Mouse (Mus musculus) embryonic stem cell, embryonic (primary cell): ENCODE results near the gene Tmem190.

Source experiments
- CTCF ChIA-PET, 4 experiments: fragments of 300-600 bp in 2 of 4; fragments of 350-600 bp in 2 of 4; sonication (Branson Sonifier 250); formaldehyde crosslinking; loops; one replicate each; lab custom pipeline; 2022; ENCODE audit warnings: inconsistent platforms in 2 of 4; lab: Charles Lee
- POLR2A ChIA-PET, 4 experiments: fragments of 300-600 bp in 2 of 4; fragments of 350-600 bp in 2 of 4; sonication (Branson Sonifier 250); formaldehyde crosslinking; loops; one replicate each; lab custom pipeline; 2022; ENCODE audit warnings: antibody characterized with exemption in 4 of 4, inconsistent platforms in 1 of 4; lab: Charles Lee

The Tmem190 gene

GRCm38 (mm10) chr7:4789436-4789935, 6.7 kb downstream of the Tmem190 start, which contains the start of gene Tmem238:
TSS of gene Tmem238 (minus strand) at chr7:4789656.
- POLR2A ChIA-PET = interaction anchor here (0.6 to 25.1 kb wide), 98 partner anchors 8 to 1499 kb away, joined by 3 to 989 read pairs (median 5); partner anchors contain the start of genes Cox6b2 (in 4 of the 4), Hspbp1 (in 3 of the 4), Isoc2a (in 3 of the 4) and Kmt5c (in 3 of the 4)
- CTCF ChIA-PET = interaction anchor here (0.7 to 1.6 kb wide), 7 partner anchors 12 to 244 kb away, joined by 3 to 6 read pairs (median 3); partner anchors contain the start of gene Syt5 (in 1 of the 4)

GRCm38 (mm10) chr7:4792278-4793212, 9.8 kb downstream of the Tmem190 start, which contains the start of gene Rpl28:
TSS of gene Rpl28 (plus strand) at chr7:4792874.
- POLR2A ChIA-PET = interaction anchor here (0.5 to 25.1 kb wide), 265 partner anchors 9 to 1570 kb away, joined by 3 to 989 read pairs (median 5); partner anchors contain the start of genes Cox6b2 (in 4 of the 4), Fam71e2 (in 4 of the 4), Tmem190 (in 4 of the 4) and Ube2s (in 4 of the 4)
- CTCF ChIA-PET = interaction anchor here (0.5 to 1.3 kb wide), 21 partner anchors 14 to 1531 kb away, joined by 3 to 8 read pairs (median 3); partner anchors contain the start of genes Cnot3 (in 1 of the 4), Cox6b2 (in 1 of the 4) and Kmt5c (in 1 of the 4)

- ChIA-PET CTCF (interaction anchor here in 3 of 4 experiments (0.5 to 1.3 kb wide), 17 partner anchors 13 to 1532 kb away, joined by 3 to 8 read pairs (median 3); partner anchors contain the start of genes Cnot3 (in 1 of the 3), Cox6b2 (in 1 of the 3) and Kmt5c (in 1 of the 3)), POLR2A (interaction anchor here (0.5 to 25.1 kb wide), 238 partner anchors 10 to 1569 kb away, joined by 3 to 989 read pairs (median 5); partner anchors contain the start of genes Cox6b2 (in 4 of the 4), Fam71e2 (in 4 of the 4), Tmem190 (in 4 of the 4) and Ube2s (in 4 of the 4))
Observed at GRCm38 (mm10) chr7:4793248-4793647, 10.5 kb downstream of the Tmem190 start.

- CTCF ChIA-PET = interaction anchor here in 2 of 4 experiments (0.6 to 1.4 kb wide), 6 partner anchors 13 to 284 kb away, joined by 3 to 5 read pairs (median 4); partner anchors contain the start of gene Cox6b2 (in 1 of the 2)
- POLR2A ChIA-PET = interaction anchor here (0.5 to 25.1 kb wide), 79 partner anchors 10 to 322 kb away, joined by 3 to 989 read pairs (median 9); partner anchors contain the start of genes Cox6b2 (in 4 of the 4), Kmt5c (in 3 of the 4), Ube2s (in 3 of the 4) and Hspbp1 (in 2 of the 4)
Observed at GRCm38 (mm10) chr7:4793674-4794073, 10.9 kb downstream of the Tmem190 start.

GRCm38 (mm10) chr7:4794631-4795168, 12.0 kb downstream of the Tmem190 start:
- CTCF ChIA-PET = interaction anchor here in 2 of 4 experiments (0.5 to 2.0 kb wide), 5 partner anchors 12 to 72 kb away, joined by 3 to 10 read pairs (median 4); partner anchors contain the start of genes Cox6b2 (in 1 of the 2) and Kmt5c (in 1 of the 2)

GRCm38 (mm10) chr7:4795767-4796433, 13.2 kb downstream of the Tmem190 start:
- POLR2A ChIA-PET = interaction anchor here (0.5 to 25.1 kb wide), 82 partner anchors 8 to 1151 kb away, joined by 3 to 989 read pairs (median 5); partner anchors contain the start of genes Ube2s (in 4 of the 4), Cox6b2 (in 3 of the 4), Hspbp1 (in 3 of the 4) and Il11 (in 2 of the 4)

More at GRCm38 (mm10) chr7:4794631-4795168, 12.0 kb downstream of the Tmem190 start:
- POLR2A ChIA-PET = interaction anchor here (0.6 to 25.1 kb wide), 61 partner anchors 10 to 316 kb away, joined by 3 to 989 read pairs (median 4); partner anchors contain the start of genes Cox6b2 (in 4 of the 4), Kmt5c (in 3 of the 4), Ube2s (in 3 of the 4) and Hspbp1 (in 2 of the 4)

GRCm38 (mm10) chr7:4802247-4802646, 19.5 kb downstream of the Tmem190 start:
- POLR2A ChIA-PET = interaction anchor here (0.6 to 25.1 kb wide), 28 partner anchors 3 to 270 kb away, joined by 3 to 989 read pairs (median 4); partner anchors contain the start of genes Rpl28 (in 3 of the 4), Ube2s (in 3 of the 4), Cox6b2 (in 2 of the 4) and Tmem238 (in 2 of the 4)
- CTCF ChIA-PET = interaction anchor here in 1 of 4 experiments (0.6 kb wide), 1 partner anchor 287 kb away, joined by 4 read pairs; no protein-coding TSS in a partner anchor

More at GRCm38 (mm10) chr7:4795767-4796433, 13.2 kb downstream of the Tmem190 start:
- CTCF ChIA-PET = interaction anchor here (0.6 to 2.0 kb wide), 15 partner anchors 11 to 230 kb away, joined by 3 to 10 read pairs (median 3); partner anchors contain the start of gene Kmt5c (in 1 of the 4)

GRCm38 (mm10) chr7:4806716-4807115, 24.0 kb downstream of the Tmem190 start:
- CTCF ChIA-PET = interaction anchor here (0.5 to 1.8 kb wide), 37 partner anchors 11 to 362 kb away, joined by 3 to 12 read pairs (median 3); partner anchors contain the start of genes Cox6b2 (in 1 of the 4), Hspbp1 (in 1 of the 4), Isoc2a (in 1 of the 4) and Kmt5c (in 1 of the 4)
- POLR2A ChIA-PET = interaction anchor here (0.5 to 25.1 kb wide), 91 partner anchors 3 to 670 kb away, joined by 3 to 989 read pairs (median 4); partner anchors contain the start of genes Rpl28 (in 4 of the 4), Isoc2a (in 3 of the 4), Cox6b2 (in 2 of the 4) and Hspbp1 (in 2 of the 4)

- ChIA-PET POLR2A (interaction anchor here (0.7 to 25.1 kb wide), 83 partner anchors 2 to 674 kb away, joined by 3 to 989 read pairs (median 19); partner anchors contain the start of genes Rpl28 (in 4 of the 4), Isoc2a (in 3 of the 4), Kmt5c (in 3 of the 4) and Shisa7 (in 3 of the 4)), CTCF (interaction anchor here in 1 of 4 experiments (0.9 kb wide), 1 partner anchor 89 kb away, joined by 5 read pairs; no protein-coding TSS in a partner anchor)
Observed at GRCm38 (mm10) chr7:4811131-4811530, 28.4 kb downstream of the Tmem190 start.

GRCm38 (mm10) chr7:4811842-4812302, 29.1 kb downstream of the Tmem190 start:
- CTCF ChIA-PET = interaction anchor here in 1 of 4 experiments (1.1 to 1.8 kb wide), 4 partner anchors 100 to 304 kb away, joined by 4 to 9 read pairs (median 7); no protein-coding TSS in a partner anchor
- POLR2A ChIA-PET = interaction anchor here (0.6 to 25.1 kb wide), 202 partner anchors 2 to 1964 kb away, joined by 3 to 989 read pairs (median 8); partner anchors contain the start of genes Cox6b2 (in 3 of the 4), Hspbp1 (in 3 of the 4), Isoc2a (in 3 of the 4) and Kmt5c (in 3 of the 4)

- ChIA-PET POLR2A (interaction anchor here (0.5 to 23.6 kb wide), 337 partner anchors 8 to 1964 kb away, joined by 3 to 989 read pairs (median 5); partner anchors contain the start of genes Rpl28 (in 4 of the 4), Cox6b2 (in 3 of the 4), Dnaaf3 (in 3 of the 4) and Fiz1 (in 3 of the 4)), CTCF (interaction anchor here in 2 of 4 experiments (0.5 to 1.8 kb wide), 14 partner anchors 10 to 1343 kb away, joined by 3 to 10 read pairs (median 4); partner anchors contain the start of genes Cox6b2 (in 1 of the 2), Rpl28 (in 1 of the 2), Sbk2 (in 1 of the 2) and Zfp787 (in 1 of the 2))
Observed at GRCm38 (mm10) chr7:4812303-4813104, 29.8 kb downstream of the Tmem190 start, which contains the start of gene Ube2s. TSS of gene Ube2s (minus strand) at chr7:4812590.

- POLR2A ChIA-PET = interaction anchor here (0.6 to 23.6 kb wide), 318 partner anchors 7 to 1916 kb away, joined by 3 to 989 read pairs (median 6); partner anchors contain the start of genes Rpl28 (in 4 of the 4), Cox6b2 (in 3 of the 4), Dnaaf3 (in 3 of the 4) and Fiz1 (in 3 of the 4)
Observed at GRCm38 (mm10) chr7:4813105-4813791, 30.5 kb downstream of the Tmem190 start.

GRCm38 (mm10) chr7:4816559-4816958, 33.8 kb downstream of the Tmem190 start:
- ChIA-PET POLR2A (interaction anchor here in 3 of 4 experiments (0.6 to 23.6 kb wide), 19 partner anchors 8 to 1576 kb away, joined by 3 to 989 read pairs (median 5); partner anchors contain the start of genes Rpl28 (in 2 of the 3), Fiz1 (in 1 of the 3), Gm44973 (in 1 of the 3) and Kmt5c (in 1 of the 3)), CTCF (interaction anchor here in 1 of 4 experiments (1.5 kb wide), 1 partner anchor 124 kb away, joined by 3 read pairs; no protein-coding TSS in a partner anchor)

More at GRCm38 (mm10) chr7:4813105-4813791, 30.5 kb downstream of the Tmem190 start:
- CTCF ChIA-PET = interaction anchor here in 2 of 4 experiments (0.6 to 1.8 kb wide), 13 partner anchors 9 to 305 kb away, joined by 3 to 10 read pairs (median 5); partner anchors contain the start of genes Cox6b2 (in 1 of the 2), Rpl28 (in 1 of the 2) and Sbk2 (in 1 of the 2)
